Mouse (Mus musculus) heart, postnatal 0 days (tissue): Measurements from ENCODE around the gene Hs3st4. TPM values are rescaled to one million over a fixed set of nuclear protein-coding genes. Genes with fewer than 3 reads are reported as not detected.

Source experiments
- ATAC-seq: fragments of 200-750 bp; cut with Nextera tagmentation; 2 replicates; pipeline ENCODE4 v1.8.0; 2017; ENCODE audit warnings: low read depth, moderate number of reproducible peaks, moderate library complexity; ENCODE audit not compliant: insufficient read depth
- DNase-seq: peaks from one replicate; pipeline ENCODE4 v3.0.0-alpha.2; 2016; ENCODE audit warnings: low spot score
- H3K27ac ChIP-seq: fragments of 300-500 bp; sonication (generic); 2 replicates; pipeline ENCODE4 v1.5.1; 2014; ENCODE audit warnings: low read depth, mild to moderate bottlenecking
- H3K27me3 ChIP-seq: fragments of 300-500 bp; sonication (generic); 2 replicates; pipeline ENCODE4 v1.6.1; 2014; ENCODE audit warnings: low read length, mixed read lengths; ENCODE audit not compliant: control insufficient read depth, insufficient read depth
- H3K36me3 ChIP-seq: fragments of 300-500 bp; sonication (generic); replicated peaks from 2 replicates; pipeline ENCODE4 v1.6.1; 2014; ENCODE audit warnings: low read length, mixed read lengths; ENCODE audit not compliant: control insufficient read depth, insufficient read depth
- H3K4me1 ChIP-seq: fragments of 300-500 bp; sonication (generic); 2 replicates; pipeline ENCODE4 v1.6.1; 2014; ENCODE audit warnings: antibody characterized with exemption; ENCODE audit not compliant: control insufficient read depth, insufficient read depth
- H3K4me2 ChIP-seq: fragments of 300-500 bp; sonication (generic); 2 replicates; pipeline ENCODE4 v1.6.1; 2014; ENCODE audit warnings: low read depth, mild to moderate bottlenecking, low read length, moderate library complexity
- H3K4me3 ChIP-seq: fragments of 300-500 bp; sonication (generic); 2 replicates; pipeline ENCODE4 v1.5.1; 2014; ENCODE audit warnings: low read depth, low read length
- H3K9ac ChIP-seq: fragments of 300-500 bp; sonication (generic); replicated peaks from 2 replicates; pipeline ENCODE4 v1.6.1; 2014; ENCODE audit warnings: low read depth, low read length, mixed read lengths
- H3K9me3 ChIP-seq: fragments of 300-500 bp; sonication (generic); replicated peaks from 2 replicates; pipeline ENCODE4 v1.6.1; 2016; ENCODE audit warnings: low read length; ENCODE audit not compliant: control insufficient read depth
- CTCF ChIP-seq: IDR thresholded peaks from 2 replicates; pipeline ENCODE4 v1.5.1; 2016; ENCODE audit warnings: antibody characterized with exemption, control low read depth, low read depth
- EP300 ChIP-seq: IDR thresholded peaks from 2 replicates; pipeline ENCODE4 v1.6.1; 2016; ENCODE audit warnings: antibody characterized with exemption, low read depth
- WGBS: fragments of 180-500 bp; shearing (Covaris S2); extraction: QIAGEN DNeasy Blood & Tissue Kit; methylation state at CpG from one replicate; pipeline ENCODE4 v1.1.7; 2014; 5-methylcytosine and 5-hydroxymethylcytosine counted together
- polyA plus RNA-seq: library from polyadenylated mRNA; unstranded; fragments of >200 nt; fragmentation: Nextera tagmentation; extraction: Ambion mirVana; gene quantifications from 2 replicates; pipeline ENCODE4 v1.2.1, GENCODE M21; 2015
- total RNA-seq: library from RNA; depleted of rRNA; stranded (reverse); fragments of >200 nt; gene quantifications from 2 replicates; pipeline ENCODE4 v1.2.3, GENCODE M21; 2014; ENCODE audit warnings: low replicate concordance

Gene Hs3st4
- total and polyA plus RNA-seq, 2 experiments from 2014 or later, result 0.34 to 0.52 TPM

- H3K9ac ChIP-seq, result no peak overlapping the region
- no peak for TF ChIP-seq CTCF
- no peak for TF ChIP-seq EP300
- H3K27ac ChIP-seq, result no peak overlapping the region
- no peaks in the 10 kb centered on the region for H3K27me3 ChIP-seq
- H3K4me2 ChIP-seq, result no peak overlapping the region
- H3K4me3 ChIP-seq, result no peak overlapping the region
- WGBS, result 59% methylated on average over 7 of the region's 7 CpGs
- H3K36me3 ChIP-seq, result no peaks in the 10 kb centered on the region
- H3K4me1 ChIP-seq, result no peaks in the 10 kb centered on the region
- no peaks in the 10 kb centered on the region for H3K9me3 ChIP-seq
- no peak for ATAC-seq
- no peak for DNase-seq
Observed at GRCm38 (mm10) chr7:123998601-123999000, 15.9 kb downstream of the Hs3st4 start.

DNA sequence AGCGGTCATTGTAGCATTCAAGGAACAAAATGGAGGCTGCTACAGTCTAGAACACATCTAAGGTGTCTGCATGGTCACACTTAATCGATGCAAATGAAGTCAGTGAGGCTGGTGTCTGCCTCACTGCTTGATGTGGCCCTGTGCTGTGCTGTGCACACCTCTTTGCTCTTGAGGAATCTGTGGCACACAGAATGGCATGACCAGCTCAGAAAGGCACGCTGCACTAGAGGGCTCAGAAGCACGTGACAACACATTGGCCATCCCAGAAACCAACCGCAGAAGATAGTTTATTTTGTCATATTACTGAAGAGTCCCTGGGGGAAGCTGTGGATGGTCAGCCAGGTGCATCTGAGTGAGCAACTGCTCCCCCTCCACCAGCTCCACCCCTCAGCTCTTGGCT is 44.2 kb downstream of the Hs3st4 start:
- Histone ChIP-seq H3K27ac (no peak overlapping the region), H3K4me1 (no peaks in the 10 kb centered on the region), H3K36me3 (no peaks in the 10 kb centered on the region), H3K4me2 (no peak overlapping the region), H3K9me3 (peaks cover 10% of the 10 kb centered on the region), H3K4me3 (no peak overlapping the region), H3K9ac (no peak overlapping the region), H3K27me3 (no peaks in the 10 kb centered on the region)
- ATAC-seq, result no peak
- no peak for DNase-seq
- TF ChIP-seq EP300, result no peak
- no peak for TF ChIP-seq CTCF
- WGBS, result 74% methylated on average over 5 of the region's 5 CpGs

DNA sequence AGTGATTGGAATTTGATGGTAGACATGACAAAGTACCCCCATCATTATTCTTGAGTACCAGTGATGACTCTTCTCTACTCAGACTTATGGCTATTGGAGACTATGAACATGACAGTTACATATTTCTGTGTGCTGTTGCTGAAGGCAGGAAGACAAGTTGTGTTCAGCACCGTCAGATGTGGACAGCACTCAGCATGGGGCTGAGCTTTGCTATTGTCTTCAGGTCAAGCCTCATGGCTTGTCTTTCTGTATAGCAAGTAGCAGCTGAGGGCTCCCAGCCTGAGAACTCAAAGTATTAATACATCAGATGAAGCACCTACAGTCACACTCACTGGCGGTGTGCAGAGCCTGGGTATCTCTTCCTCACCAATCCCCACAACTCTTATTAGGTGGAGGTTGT is 49.6 kb downstream of the Hs3st4 start:
- no peaks in the 10 kb centered on the region for H3K36me3 ChIP-seq
- WGBS, result 43% methylated on average over 2 of the region's 2 CpGs
- no peak overlapping the region for H3K4me2 ChIP-seq
- H3K9ac ChIP-seq, result no peak overlapping the region
- TF ChIP-seq EP300, result no peak
- H3K27me3 ChIP-seq, result no peaks in the 10 kb centered on the region
- peaks cover 10% of the 10 kb centered on the region for H3K9me3 ChIP-seq
- DNase-seq (no peak), ATAC-seq (no peak)
- no peaks in the 10 kb centered on the region for H3K4me1 ChIP-seq
- H3K4me3 ChIP-seq, result no peak overlapping the region
- H3K27ac ChIP-seq, result no peak overlapping the region

- Histone ChIP-seq H3K4me3 (no peak overlapping the region), H3K4me1 (no peaks in the 10 kb centered on the region), H3K27ac (no peak overlapping the region), H3K36me3 (no peaks in the 10 kb centered on the region), H3K27me3 (no peaks in the 10 kb centered on the region), H3K4me2 (no peak overlapping the region), H3K9me3 (peaks cover 10% of the 10 kb centered on the region), H3K9ac (no peak overlapping the region)
- TF ChIP-seq CTCF (no peak), EP300 (no peak)
- 66% methylated on average over 2 of the region's 2 CpGs for WGBS
- DNase-seq (no peak), ATAC-seq (no peak)
Observed at GRCm38 (mm10) chr7:124033332-124033731, 50.7 kb downstream of the Hs3st4 start.

- Histone ChIP-seq H3K27me3 (no peaks in the 10 kb centered on the region), H3K4me1 (no peaks in the 10 kb centered on the region), H3K4me2 (no peak overlapping the region), H3K9me3 (no peaks in the 10 kb centered on the region), H3K36me3 (no peaks in the 10 kb centered on the region), H3K4me3 (no peak overlapping the region), H3K9ac (no peak overlapping the region), H3K27ac (no peak overlapping the region)
- DNase-seq, result no peak
- no peak for ATAC-seq
- WGBS, result 47% methylated on average over 5 of the region's 5 CpGs
- TF ChIP-seq CTCF (no peak), EP300 (no peak)
Observed at GRCm38 (mm10) chr7:124037281-124037700, 54.6 kb downstream of the Hs3st4 start.

- no peak overlapping the region for H3K27ac ChIP-seq
- TF ChIP-seq EP300, result no peak
- no peaks in the 10 kb centered on the region for H3K4me1 ChIP-seq
- no peak overlapping the region for H3K4me2 ChIP-seq
- 71% methylated on average over 5 of the region's 5 CpGs for WGBS
- no peaks in the 10 kb centered on the region for H3K36me3 ChIP-seq
- DNase-seq (no peak), ATAC-seq (no peak)
- H3K9ac ChIP-seq, result no peak overlapping the region
- H3K27me3 ChIP-seq, result no peaks in the 10 kb centered on the region
- no peaks in the 10 kb centered on the region for H3K9me3 ChIP-seq
- no peak overlapping the region for H3K4me3 ChIP-seq
Observed at GRCm38 (mm10) chr7:124039142-124039541, 56.5 kb downstream of the Hs3st4 start.
